Mouse (Mus musculus): ENCODE data around the gene Tmem14a.

- no peak for TF ChIP-seq POLR2A (IDR thresholded peaks at IDR 0.05; ENCODE audit: low read depth, low read length)
- TF ChIP-seq EP300 (IDR thresholded peaks at IDR 0.05; ENCODE audit: low read length): no peak
- TF ChIP-seq TBP (conservative IDR thresholded peaks at IDR 0.05; ENCODE audit: low read depth, low read length): no peak
Measured at GRCm38 (mm10) chr1:21231744-21232464, 13.5 kb downstream of the Tmem14a start.

Data from CH12.LX (cell line).